Mouse (Mus musculus) liver, postnatal 0 days (tissue): ENCODE measurements around the gene Emc1. TPM values are rescaled to one million over a fixed set of nuclear protein-coding genes. Genes with fewer than 3 reads are reported as not detected.

Source experiments
- ATAC-seq: fragments of 200-750 bp; cut with Nextera tagmentation; 2 replicates; pipeline ENCODE4 v1.8.0; 2017; ENCODE audit warnings: mild to moderate bottlenecking, moderate library complexity
- DNase-seq: peaks from one replicate; pipeline ENCODE4 v3.0.0-alpha.2; 2016
- H3K27ac ChIP-seq: fragments of 300-500 bp; sonication (generic); 2 replicates; pipeline ENCODE4 v1.5.1; 2014; ENCODE audit warnings: antibody characterized with exemption, moderate library complexity, mild to moderate bottlenecking, low read depth
- H3K27me3 ChIP-seq: fragments of 300-500 bp; sonication (generic); 2 replicates; pipeline ENCODE4 v1.6.1; 2014; ENCODE audit warnings: low read length, control low read depth, mixed read lengths; ENCODE audit not compliant: insufficient read depth
- H3K36me3 ChIP-seq: fragments of 300-500 bp; sonication (generic); replicated peaks from 2 replicates; pipeline ENCODE4 v1.6.1; 2014; ENCODE audit warnings: mild to moderate bottlenecking, control low read depth, low read length, moderate library complexity, mixed read lengths; ENCODE audit not compliant: insufficient read depth
- H3K4me1 ChIP-seq: fragments of 300-500 bp; sonication (generic); 2 replicates; pipeline ENCODE4 v1.6.1; 2014; ENCODE audit warnings: antibody characterized with exemption, mild to moderate bottlenecking, control low read depth; ENCODE audit not compliant: insufficient read depth
- H3K4me2 ChIP-seq: fragments of 300-500 bp; sonication (generic); 2 replicates; pipeline ENCODE4 v1.6.1; 2014; ENCODE audit warnings: low read depth, mild to moderate bottlenecking, low read length, moderate library complexity, mixed read lengths
- H3K4me3 ChIP-seq: fragments of 300-500 bp; sonication (generic); 2 replicates; pipeline ENCODE4 v1.5.1; 2014; ENCODE audit warnings: low read depth, low read length
- H3K9ac ChIP-seq: fragments of 300-500 bp; sonication (generic); replicated peaks from 2 replicates; pipeline ENCODE4 v1.6.1; 2014; ENCODE audit warnings: mild to moderate bottlenecking, moderate library complexity
- H3K9me3 ChIP-seq: fragments of 300-500 bp; sonication (generic); 2 replicates; pipeline ENCODE4 v1.6.1; 2016; ENCODE audit warnings: mild to moderate bottlenecking, control low read depth, low read length, mixed read lengths
- CTCF ChIP-seq: sonication (generic); IDR thresholded peaks from 2 replicates; pipeline ENCODE4 v1.5.1; 2016; ENCODE audit warnings: antibody characterized with exemption, low read depth
- EP300 ChIP-seq: IDR thresholded peaks from 2 replicates; pipeline ENCODE4 v1.6.1; 2016; ENCODE audit warnings: antibody characterized with exemption, low read depth, mild to moderate bottlenecking
- WGBS: fragments of 180-500 bp; shearing (Covaris S2); extraction: QIAGEN DNeasy Blood & Tissue Kit; methylation state at CpG from one replicate; pipeline ENCODE4 v1.1.7; 2014; ENCODE audit not compliant: insufficient replicate concordance; 5-methylcytosine and 5-hydroxymethylcytosine counted together
- microRNA-seq: library from miRNA; unstranded; fragments of <30 nt; microRNA quantifications from one replicate; pipeline ENCODE4, GENCODE M21; 2016
- polyA plus RNA-seq: library from polyadenylated mRNA; unstranded; fragments of >200 nt; fragmentation: Nextera tagmentation; extraction: Ambion mirVana; gene quantifications from 2 replicates; pipeline ENCODE4 v1.2.1, GENCODE M21; 2015

The Emc1 gene
- polyA plus RNA-seq, 1 experiment from 2014 or later: 8.2 TPM

GRCm38 (mm10) chr4:139411351-139411750 is 59.0 kb downstream of the Emc1 start:
- Histone ChIP-seq H3K9ac (no peak overlapping the region), H3K27me3 (no peaks in the 10 kb centered on the region), H3K4me3 (no peak overlapping the region), H3K4me1 (no peaks in the 10 kb centered on the region), H3K36me3 (peaks cover 99% of the 10 kb centered on the region), H3K4me2 (no peak overlapping the region), H3K9me3 (no peaks in the 10 kb centered on the region), H3K27ac (no peak overlapping the region)
- DNase-seq (no peak), ATAC-seq (no peak)
- WGBS: 84% methylated on average over 3 of the region's 3 CpGs
- no peak for TF ChIP-seq EP300
- TF ChIP-seq CTCF: no peak

GRCm38 (mm10) chr4:139417868-139418267 is 65.5 kb downstream of the Emc1 start:
- no peak for DNase-seq
- TF ChIP-seq EP300: no peak
- TF ChIP-seq CTCF: peak; percentile 27; the same call in 1 of the 2 replicates
- WGBS: 69% methylated on average over 1 of the region's 1 CpGs
- no peak overlapping the region for H3K27ac ChIP-seq
- no peak overlapping the region for H3K4me2 ChIP-seq
- no peak for ATAC-seq
- no peaks in the 10 kb centered on the region for H3K4me1 ChIP-seq
- H3K27me3 ChIP-seq: no peaks in the 10 kb centered on the region
- H3K9me3 ChIP-seq: no peaks in the 10 kb centered on the region
- H3K36me3 ChIP-seq: peaks cover 99% of the 10 kb centered on the region
- H3K4me3 ChIP-seq: no peak overlapping the region
- H3K9ac ChIP-seq: no peak overlapping the region

- no peaks in the 10 kb centered on the region for H3K27me3 ChIP-seq
- H3K4me2 ChIP-seq: no peak overlapping the region
- ATAC-seq: no peak
- no peak overlapping the region for H3K9ac ChIP-seq
- no peak overlapping the region for H3K4me3 ChIP-seq
- no peaks in the 10 kb centered on the region for H3K9me3 ChIP-seq
- H3K4me1 ChIP-seq: no peaks in the 10 kb centered on the region
- H3K36me3 ChIP-seq: peaks cover 98% of the 10 kb centered on the region
- TF ChIP-seq CTCF (no peak), EP300 (no peak)
- H3K27ac ChIP-seq: no peak overlapping the region
- DNase-seq: no peak
- 91% methylated on average over 7 of the region's 7 CpGs for WGBS
These were observed 69.2 kb downstream of the Emc1 start for GRCm38 (mm10) chr4:139421621-139422020.

- no peaks in the 10 kb centered on the region for H3K9me3 ChIP-seq
- WGBS: 87% methylated on average over 2 of the region's 2 CpGs
- ATAC-seq (no peak), DNase-seq (no peak)
- no peak overlapping the region for H3K9ac ChIP-seq
- no peaks in the 10 kb centered on the region for H3K4me1 ChIP-seq
- no peak for TF ChIP-seq CTCF
- TF ChIP-seq EP300: no peak
- no peak overlapping the region; the same call in 1 of the 2 replicates for H3K27ac ChIP-seq
- H3K4me2 ChIP-seq: no peak overlapping the region
- H3K4me3 ChIP-seq: no peak overlapping the region
- peaks cover 98% of the 10 kb centered on the region for H3K36me3 ChIP-seq
- no peaks in the 10 kb centered on the region for H3K27me3 ChIP-seq
These were observed 70.0 kb downstream of the Emc1 start for GRCm38 (mm10) chr4:139422409-139422808.

- H3K4me3 ChIP-seq: no peak overlapping the region
- H3K27me3 ChIP-seq: no peaks in the 10 kb centered on the region
- 54% methylated on average over 2 of the region's 2 CpGs for WGBS
- H3K4me2 ChIP-seq: no peak overlapping the region
- H3K9me3 ChIP-seq: no peaks in the 10 kb centered on the region
- H3K36me3 ChIP-seq: peaks cover 98% of the 10 kb centered on the region
- TF ChIP-seq CTCF (no peak), EP300 (no peak)
- no peaks in the 10 kb centered on the region for H3K4me1 ChIP-seq
- no peak overlapping the region for H3K9ac ChIP-seq
- ATAC-seq: peak; percentile 67
- DNase-seq: no peak
- peak overlapping the region; percentile 34; the same call in 1 of the 2 replicates for H3K27ac ChIP-seq
These were observed 70.9 kb downstream of the Emc1 start for GRCm38 (mm10) chr4:139423270-139423669.

Small RNA genes lying within 50 kb of the gene (microRNA-seq; reads per million reads assigned to microRNA genes)
- gene Gm24245 (not detected), gene Gm25732 (not detected)

Other genes with a start within 250 kb of the Emc1 start
- 384 and 387 TPM in 2 replicates for gene Minos1, start 221.5 kb upstream of the Emc1 start, polyA plus RNA-seq
- 136 and 143 TPM in 2 replicates for gene Capzb, start 159.7 kb upstream of the Emc1 start, polyA plus RNA-seq
- 33.1 and 33.9 TPM in 2 replicates for gene Pqlc2, start 41.9 kb upstream of the Emc1 start, polyA plus RNA-seq
- 117 and 121 TPM in 2 replicates for gene Akr7a5, start 41.8 kb upstream of the Emc1 start, polyA plus RNA-seq
- 46.2 and 46.7 TPM in 2 replicates for gene Mrto4, start within 50 bp of the Emc1 start, polyA plus RNA-seq
- 24.6 and 24.7 TPM in 2 replicates for gene Ubr4, start within 50 bp of the Emc1 start, polyA plus RNA-seq
- 1.2 and 2.0 TPM in 2 replicates for gene Iffo2, start 178.0 kb downstream of the Emc1 start, polyA plus RNA-seq